In genomic region chr15:82236565-82236964, GRCm38 (mm10) we compare ENCODE assay signal across 8 mouse cellular contexts. TPM values are rescaled to one million over a fixed set of nuclear protein-coding genes. Genes with fewer than 3 reads are reported as not detected.
DNase-seq lines count a peak whose midpoint lies in the region; ATAC-seq and TF ChIP-seq lines count a peak whose summit lies in the region.

No protein-coding gene starts in this region.

- intact Hi-C loops in gastrocnemius, adult 2 months (cut with DNase I), result loop anchor here (1.0 to 5.0 kb wide), 3 partner anchors 98 to 171 kb away; no protein-coding TSS in a partner anchor
- intact Hi-C loops in left cerebral cortex, adult 2 months (cut with DNase I), result loop anchor here (1.0 kb wide), 2 partner anchors 97 to 171 kb away; no protein-coding TSS in a partner anchor

- TF ChIP-seq CTCF in gastrocnemius, adult 2 months (IDR thresholded peaks at IDR 0.05), result no peak; the same call in 1 of the 2 replicates
- TF ChIP-seq CTCF in left cerebral cortex, adult 2 months (IDR thresholded peaks at IDR 0.05), result peak; percentile 100

- DNase-seq in T-cell, adult 2 months (ENCODE audit: low spot score), result peak; percentile 86
- DNase-seq in cerebellum, postnatal 36 days, result peak; percentile 94 to 98
- peak; percentile 77 for DNase-seq in gastrocnemius, adult 2 months
- DNase-seq in induced T-regulatory cell, adult 2 months (ENCODE audit: low read depth), result peak; percentile 92
- peak; percentile 81 to 90 for DNase-seq in left cerebral cortex, adult 2 months (ENCODE audit: extremely low spot score in 1 of 2, low spot score in 2 of 2)
- DNase-seq in right cerebral cortex, adult 2 months (ENCODE audit: low spot score in 2 of 2), result peak; percentile 89 to 93
- DNase-seq in urinary bladder, postnatal 25 days (ENCODE audit: low spot score), result peak; percentile 80

- ATAC-seq in megakaryocyte, adult 5-6 weeks (ENCODE audit: poor library complexity, severe bottlenecking), result peak; percentile 97

- no peak overlapping the region for H3K27ac ChIP-seq in gastrocnemius, adult 2 months
- no peak overlapping the region for H3K27ac ChIP-seq in left cerebral cortex, adult 2 months

- no peak overlapping the region for H3K4me3 ChIP-seq in gastrocnemius, adult 2 months
- no peak overlapping the region for H3K4me3 ChIP-seq in left cerebral cortex, adult 2 months

RNA-seq across cellular contexts. Expression of gene Cenpm, which starts 8.0 kb away (rescaled TPM):
- not detected for total RNA-seq in gastrocnemius, adult 2 months (2021)
- 1 to 10 TPM; 3.1 to 4.8 TPM for total RNA-seq in left cerebral cortex, adult 2 months (2021)
- 20.3 and 32.9 TPM in 2 replicates for total RNA-seq in megakaryocyte, adult 5-6 weeks (2015)
- 10.0 and 19.5 TPM in 2 replicates for total RNA-seq in megakaryocyte, adult 5-6 weeks (2017)

RNA-seq across cellular contexts. Expression of gene Tnfrsf13c, which starts 12.4 kb away (rescaled TPM):
- not detected for total RNA-seq in gastrocnemius, adult 2 months (2021)
- under 1 TPM; 0.29 to 0.47 TPM for total RNA-seq in left cerebral cortex, adult 2 months (2021)
- 1.8 and 2.7 TPM in 2 replicates for total RNA-seq in megakaryocyte, adult 5-6 weeks (2015)
- 1.0 and 1.5 TPM in 2 replicates for total RNA-seq in megakaryocyte, adult 5-6 weeks (2017)

RNA-seq across cellular contexts. Expression of gene 1500009C09Rik, which starts 15.6 kb away (rescaled TPM):
- not detected for total RNA-seq in gastrocnemius, adult 2 months (2021)
- total RNA-seq in left cerebral cortex, adult 2 months (2021), result 100 to 1,000 TPM in 1 of 2 experiments, 10 to 100 TPM in 1; 96.5 to 102 TPM
- total RNA-seq in megakaryocyte, adult 5-6 weeks (2015), result not detected in 2 replicates
- total RNA-seq in megakaryocyte, adult 5-6 weeks (2017), result not detected in 2 replicates

RNA-seq across cellular contexts. Expression of gene Shisa8, which starts 23.9 kb away (rescaled TPM):
- total RNA-seq in gastrocnemius, adult 2 months (2021), result not detected
- 1 to 10 TPM; 2.1 to 2.7 TPM for total RNA-seq in left cerebral cortex, adult 2 months (2021)
- 0.14 TPM in 1 of 2 replicates, not detected in the other for total RNA-seq in megakaryocyte, adult 5-6 weeks (2015)
- total RNA-seq in megakaryocyte, adult 5-6 weeks (2017), result not detected in 2 replicates

RNA-seq across cellular contexts. Expression of gene Sept3, which starts 38.1 kb away (rescaled TPM):
- under 1 TPM; 0.41 to 0.45 TPM for total RNA-seq in gastrocnemius, adult 2 months (2021)
- 100 to 1,000 TPM; 489 to 520 TPM for total RNA-seq in left cerebral cortex, adult 2 months (2021)
- 0.11 TPM in 1 of 2 replicates, not detected in the other for total RNA-seq in megakaryocyte, adult 5-6 weeks (2015)
- 0.08 TPM in 1 of 2 replicates, not detected in the other for total RNA-seq in megakaryocyte, adult 5-6 weeks (2017)

Comparison
In these comparisons a context has a peak if more than half of its experiments do, and no peak if none do; other contexts are left out.
1. RNA of gene 1500009C09Rik, which starts 15.6 kb away (total RNA-seq): 96.5 to 102 TPM in left cerebral cortex, adult 2 months; not detected in gastrocnemius, adult 2 months and not detected in megakaryocyte, adult 5-6 weeks; every median in the first group is over 10 times any median in the second.
2. Peak in every context shown above with its lines, with median percentiles within 50 percentile points of each other: DNase-seq.